Mouse (Mus musculus) megakaryocyte-erythroid progenitor cell, adult 5 weeks (primary cell): Measurements from ENCODE around the gene U2surp. TPM values are rescaled to one million over a fixed set of nuclear protein-coding genes. Genes with fewer than 3 reads are reported as not detected.

Experiments used
- polyA plus RNA-seq: library from polyadenylated mRNA; stranded (reverse); fragments of >175 nt; gene quantifications from 2 replicates; pipeline ENCODE4 v1.2.3, GENCODE M21; 2012

The U2surp gene
- polyA plus RNA-seq = 7.9 and 10.1 TPM in 2 replicates

GRCm38 (mm10) chr9:95511472-95512330 is at the start of gene U2surp:
U2surp (minus strand) TSS chr9:95511996.

GRCm38 (mm10) chr9:95559059-95559935 is 47.5 kb upstream of the U2surp start, which contains the start of gene Paqr9:
Paqr9 (plus strand) TSS chr9:95559657.

Other genes with a start within 250 kb of the U2surp start
- gene Chst2, start 105.3 kb downstream of the U2surp start, polyA plus RNA-seq = 0.20 and 0.34 TPM in 2 replicates
- gene Paqr9, start 47.7 kb upstream of the U2surp start, polyA plus RNA-seq = 3.0 and 3.5 TPM in 2 replicates
- gene Pcolce2, start 125.6 kb upstream of the U2surp start, polyA plus RNA-seq = not detected in 2 replicates
- gene Trpc1, start 238.4 kb upstream of the U2surp start, polyA plus RNA-seq = 0.08 and 0.28 TPM in 2 replicates